In genomic region chr7:80904921-80905515, GRCm38 (mm10) we compare ENCODE assay signal across 7 mouse cellular contexts. TPM values are rescaled to one million over a fixed set of nuclear protein-coding genes. Genes with fewer than 3 reads are reported as not detected.
DNase-seq lines count a peak whose midpoint lies in the region; ATAC-seq and TF ChIP-seq lines count a peak whose summit lies in the region.

Gene Nmb, minus strand, starts transcription at chr7:80905076.

- H3K4me2 ChIP-seq in embryonic facial prominence, embryonic 11.5 days (ENCODE audit: low read depth, low read length): peak within 1 kb of the TSS; percentile 69
- peak within 1 kb of the TSS; percentile 91 for H3K4me2 ChIP-seq in limb, embryonic 12.5 days
- H3K4me2 ChIP-seq in midbrain, embryonic 11.5 days: peak within 1 kb of the TSS; percentile 80

- H3K4me3 ChIP-seq in bone marrow macrophage, adult 2 months (ENCODE audit: insufficient read depth, low read length): peak within 1 kb of the TSS; percentile 52
- peak within 1 kb of the TSS; percentile 32 for H3K4me3 ChIP-seq in embryonic facial prominence, embryonic 11.5 days (ENCODE audit: low read depth, low read length)
- H3K4me3 ChIP-seq in limb, embryonic 12.5 days (replicated peaks): peak within 1 kb of the TSS; percentile 49
- H3K4me3 ChIP-seq in midbrain, embryonic 11.5 days (ENCODE audit: low read depth, low read length): peak within 1 kb of the TSS; percentile 39
- peak within 1 kb of the TSS; percentile 63 for H3K4me3 ChIP-seq in spleen, adult 2 months (ENCODE audit: extremely low read depth, insufficient read depth, insufficient read length)

- no peaks in the 10 kb centered on the region for H3K9me3 ChIP-seq in embryonic facial prominence, embryonic 11.5 days (replicated peaks; ENCODE audit: control insufficient read depth, low read length)
- no peaks in the 10 kb centered on the region for H3K9me3 ChIP-seq in limb, embryonic 12.5 days
- H3K9me3 ChIP-seq in midbrain, embryonic 11.5 days (ENCODE audit: control insufficient read depth, low read length): no peaks in the 10 kb centered on the region

- 4% methylated on average over 19 of the region's 19 CpGs for WGBS in embryonic facial prominence, embryonic 11.5 days
- WGBS in limb, embryonic 12.5 days: 4% methylated on average over 19 of the region's 19 CpGs
- 4% methylated on average over 19 of the region's 19 CpGs for WGBS in midbrain, embryonic 11.5 days
- WGBS in spleen, adult 2 months: 3% methylated on average over 19 of the region's 19 CpGs

- peak within 1 kb of the TSS; percentile 58 for H3K9ac ChIP-seq in embryonic facial prominence, embryonic 11.5 days (replicated peaks; ENCODE audit: low read length)
- peak within 1 kb of the TSS; percentile 67 for H3K9ac ChIP-seq in limb, embryonic 12.5 days (replicated peaks)
- H3K9ac ChIP-seq in midbrain, embryonic 11.5 days (ENCODE audit: low read length): peak within 1 kb of the TSS; percentile 69

- 0 out of 2 replicates have a peak, but pooled peaks have one; percentile 18 for ATAC-seq in embryonic facial prominence, embryonic 11.5 days (replicated peaks; ENCODE audit: insufficient number of reproducible peaks, low FRiP score, low TSS enrichment, low read depth)
- ATAC-seq in inflammation-experienced regulatory T-cells, adult 6 months: peak; percentile 9
- ATAC-seq in limb, embryonic 12.5 days (ENCODE audit: insufficient number of reproducible peaks, insufficient read depth, low FRiP score, low TSS enrichment, low read depth): no peak
- ATAC-seq in midbrain, embryonic 11.5 days (ENCODE audit: low FRiP score): peak; percentile 67

- H3K4me1 ChIP-seq in bone marrow macrophage, adult 2 months (ENCODE audit: control insufficient read depth, insufficient read depth, low read length): peaks cover 13% of the 10 kb centered on the region
- no peaks in the 10 kb centered on the region for H3K4me1 ChIP-seq in embryonic facial prominence, embryonic 11.5 days (ENCODE audit: control insufficient read depth, insufficient read depth, low read length)
- H3K4me1 ChIP-seq in limb, embryonic 12.5 days (replicated peaks): peaks cover 16% of the 10 kb centered on the region
- H3K4me1 ChIP-seq in midbrain, embryonic 11.5 days (ENCODE audit: control insufficient read depth, insufficient read depth, low read length): peaks cover 12% of the 10 kb centered on the region
- peaks cover 12% of the 10 kb centered on the region; the same call in 1 of the 2 replicates for H3K4me1 ChIP-seq in spleen, adult 2 months (ENCODE audit: control insufficient read depth, insufficient read depth, insufficient read length)

- no peaks in the 10 kb centered on the region for H3K36me3 ChIP-seq in embryonic facial prominence, embryonic 11.5 days (replicated peaks; ENCODE audit: control insufficient read depth, insufficient read depth, low read depth, low read length)
- H3K36me3 ChIP-seq in limb, embryonic 12.5 days: peaks cover 41% of the 10 kb centered on the region
- no peaks in the 10 kb centered on the region for H3K36me3 ChIP-seq in midbrain, embryonic 11.5 days (ENCODE audit: control insufficient read depth, insufficient read depth, low read length)
- peaks cover 1% of the 10 kb centered on the region for H3K36me3 ChIP-seq in spleen, adult 2 months (ENCODE audit: control insufficient read depth, insufficient read depth, low read length)

- H3K27ac ChIP-seq in bone marrow macrophage, adult 2 months (ENCODE audit: insufficient read depth, low read depth, low read length): no peak within 1 kb of the TSS
- no peak within 1 kb of the TSS for H3K27ac ChIP-seq in embryonic facial prominence, embryonic 11.5 days (replicated peaks; ENCODE audit: low read depth, low read length)
- H3K27ac ChIP-seq in limb, embryonic 12.5 days: peak within 1 kb of the TSS; percentile 20; the same call in 1 of the 2 replicates
- H3K27ac ChIP-seq in midbrain, embryonic 11.5 days (ENCODE audit: low read depth, low read length): no peak within 1 kb of the TSS
- no peak within 1 kb of the TSS for H3K27ac ChIP-seq in spleen, adult 2 months (ENCODE audit: insufficient read depth, low read length)

- peak; percentile 88 for DNase-seq in embryonic facial prominence, embryonic 11.5 days (ENCODE audit: low spot score)
- peak; percentile 48 to 76 for DNase-seq in gastrocnemius, postnatal 4 days (ENCODE audit: low spot score in 2 of 2)
- peak; percentile 98 for DNase-seq in midbrain, embryonic 11.5 days (ENCODE audit: low spot score, missing footprints)
- peak in 1 of 2 experiments; percentile 40 for DNase-seq in spleen, adult 2 months (ENCODE audit: low read depth in 1 of 2, low spot score in 2 of 2)

- H3K27me3 ChIP-seq in embryonic facial prominence, embryonic 11.5 days (ENCODE audit: control insufficient read depth, insufficient read depth, low read length): no peaks in the 10 kb centered on the region
- H3K27me3 ChIP-seq in limb, embryonic 12.5 days: no peaks in the 10 kb centered on the region
- H3K27me3 ChIP-seq in midbrain, embryonic 11.5 days (ENCODE audit: control insufficient read depth, insufficient read depth, low read length): no peaks in the 10 kb centered on the region
- H3K27me3 ChIP-seq in spleen, adult 2 months (ENCODE audit: control insufficient read depth, insufficient read depth, low read length): no peaks in the 10 kb centered on the region

- no peak for TF ChIP-seq POLR2A in bone marrow macrophage, adult 2 months (IDR thresholded peaks at IDR 0.05; ENCODE audit: borderline replicate concordance, low read depth, low read length)
- TF ChIP-seq POLR2A in spleen, adult 2 months (IDR thresholded peaks at IDR 0.05; ENCODE audit: low read depth, low read length): no peak

- no peak for TF ChIP-seq CTCF in bone marrow macrophage, adult 2 months (IDR thresholded peaks at IDR 0.05; ENCODE audit: low read depth, low read length)
- TF ChIP-seq CTCF in spleen, adult 2 months (IDR thresholded peaks at IDR 0.05; ENCODE audit: extremely low read depth, insufficient read depth, insufficient read length, insufficient replicate concordance): no peak

RNA-seq across cellular contexts. Expression of gene Nmb, which starts in this region (rescaled TPM):
- polyA plus RNA-seq in bone marrow macrophage, adult 2 months (2012; ENCODE audit: insufficient read depth, insufficient read length, missing spikeins): 3.0 and 4.2 TPM in 2 replicates
- 7.3 and 8.5 TPM in 2 replicates for polyA plus RNA-seq in embryonic facial prominence, embryonic 11.5 days (2014; fragmentation: Nextera tagmentation; extraction: Ambion mirVana)
- total RNA-seq in gastrocnemius, postnatal 4 days (2021): 1 to 10 TPM; 2.5 to 4.9 TPM
- polyA plus RNA-seq in inflammation-experienced regulatory T-cells, adult 6 months (2017; shearing (Covaris generic)): 10 to 100 TPM; 70.6 to 79.3 (median 79.1) TPM
- 7.6 and 9.2 TPM in 2 replicates for polyA plus RNA-seq in limb, embryonic 12.5 days (2016; fragmentation: Nextera tagmentation; extraction: Ambion mirVana)
- polyA plus RNA-seq in midbrain, embryonic 11.5 days (2014; fragmentation: Nextera tagmentation; extraction: Ambion mirVana): 6.9 and 7.9 TPM in 2 replicates
- polyA plus RNA-seq in spleen, adult 2 months (2012; rRNA removed): 5.3 and 5.4 TPM in 2 replicates
